Mouse (Mus musculus): Measurements from ENCODE around the gene Ppfibp2. TPM values are rescaled to one million over a fixed set of nuclear protein-coding genes. Genes with fewer than 3 reads are reported as not detected.

Gene Ppfibp2
- polyA plus RNA-seq, 1 experiment from 2014 or later = 13.9 TPM

- no peaks in the 10 kb centered on the region for H3K36me3 ChIP-seq (ENCODE audit: control insufficient read depth, insufficient read depth, low read length)
- H3K4me1 ChIP-seq (ENCODE audit: control insufficient read depth, insufficient read depth, low read length) = no peaks in the 10 kb centered on the region
- H3K27ac ChIP-seq (ENCODE audit: low read length) = no peak overlapping the region
- no peak overlapping the region for H3K9ac ChIP-seq (replicated peaks; ENCODE audit: low read depth, low read length)
- no peaks in the 10 kb centered on the region for H3K27me3 ChIP-seq (ENCODE audit: control insufficient read depth, insufficient read depth, low read length)
- H3K4me2 ChIP-seq (replicated peaks; ENCODE audit: low read depth, low read length) = no peak overlapping the region
- H3K9me3 ChIP-seq (ENCODE audit: control insufficient read depth, low read depth, low read length) = no peaks in the 10 kb centered on the region
- no peak overlapping the region for H3K4me3 ChIP-seq (ENCODE audit: low read depth, low read length)
- ATAC-seq (ENCODE audit: insufficient number of reproducible peaks, insufficient read depth, low FRiP score, low read depth) = no peak
- WGBS = 78% methylated on average over 3 of the region's 3 CpGs
These were observed 2.9 kb downstream of the Ppfibp2 start for GRCm38 (mm10) chr7:107597956-107598355.

GRCm38 (mm10) chr7:107600651-107601050 lies 5.6 kb downstream of the Ppfibp2 start:
- 74% methylated on average over 5 of the region's 5 CpGs for WGBS
- Histone ChIP-seq H3K4me3 (ENCODE audit: low read depth, low read length) (no peak overlapping the region), H3K4me1 (ENCODE audit: control insufficient read depth, insufficient read depth, low read length) (no peaks in the 10 kb centered on the region), H3K36me3 (ENCODE audit: control insufficient read depth, insufficient read depth, low read length) (no peaks in the 10 kb centered on the region), H3K4me2 (replicated peaks; ENCODE audit: low read depth, low read length) (no peak overlapping the region), H3K9me3 (ENCODE audit: control insufficient read depth, low read depth, low read length) (no peaks in the 10 kb centered on the region), H3K27ac (ENCODE audit: low read length) (no peak overlapping the region), H3K9ac (replicated peaks; ENCODE audit: low read depth, low read length) (no peak overlapping the region), H3K27me3 (ENCODE audit: control insufficient read depth, insufficient read depth, low read length) (no peaks in the 10 kb centered on the region)
- no peak for ATAC-seq (ENCODE audit: insufficient number of reproducible peaks, insufficient read depth, low FRiP score, low read depth)

GRCm38 (mm10) chr7:107602505-107602904 lies 7.5 kb downstream of the Ppfibp2 start:
- Histone ChIP-seq H3K9me3 (ENCODE audit: control insufficient read depth, low read depth, low read length) (no peaks in the 10 kb centered on the region), H3K4me3 (ENCODE audit: low read depth, low read length) (no peak overlapping the region), H3K27me3 (ENCODE audit: control insufficient read depth, insufficient read depth, low read length) (no peaks in the 10 kb centered on the region), H3K27ac (ENCODE audit: low read length) (no peak overlapping the region), H3K4me1 (ENCODE audit: control insufficient read depth, insufficient read depth, low read length) (no peaks in the 10 kb centered on the region), H3K9ac (replicated peaks; ENCODE audit: low read depth, low read length) (no peak overlapping the region), H3K36me3 (ENCODE audit: control insufficient read depth, insufficient read depth, low read length) (no peaks in the 10 kb centered on the region), H3K4me2 (replicated peaks; ENCODE audit: low read depth, low read length) (no peak overlapping the region)
- 70% methylated on average over 4 of the region's 4 CpGs for WGBS
- ATAC-seq (ENCODE audit: insufficient number of reproducible peaks, insufficient read depth, low FRiP score, low read depth) = no peak

GRCm38 (mm10) chr7:107602913-107603312 lies 7.9 kb downstream of the Ppfibp2 start:
- no peaks in the 10 kb centered on the region for H3K27me3 ChIP-seq (ENCODE audit: control insufficient read depth, insufficient read depth, low read length)
- H3K9me3 ChIP-seq (ENCODE audit: control insufficient read depth, low read depth, low read length) = no peaks in the 10 kb centered on the region
- no peak overlapping the region for H3K4me2 ChIP-seq (replicated peaks; ENCODE audit: low read depth, low read length)
- no peaks in the 10 kb centered on the region for H3K36me3 ChIP-seq (ENCODE audit: control insufficient read depth, insufficient read depth, low read length)
- no peak overlapping the region for H3K9ac ChIP-seq (replicated peaks; ENCODE audit: low read depth, low read length)
- no peak overlapping the region for H3K27ac ChIP-seq (ENCODE audit: low read length)
- H3K4me3 ChIP-seq (ENCODE audit: low read depth, low read length) = no peak overlapping the region
- no peak for ATAC-seq (ENCODE audit: insufficient number of reproducible peaks, insufficient read depth, low FRiP score, low read depth)
- no peaks in the 10 kb centered on the region for H3K4me1 ChIP-seq (ENCODE audit: control insufficient read depth, insufficient read depth, low read length)
- WGBS = 72% methylated on average over 6 of the region's 6 CpGs

GRCm38 (mm10) chr7:107607766-107608165 lies 12.8 kb downstream of the Ppfibp2 start:
- ATAC-seq (ENCODE audit: insufficient number of reproducible peaks, insufficient read depth, low FRiP score, low read depth) = no peak
- Histone ChIP-seq H3K4me1 (ENCODE audit: control insufficient read depth, insufficient read depth, low read length) (no peaks in the 10 kb centered on the region), H3K9me3 (ENCODE audit: control insufficient read depth, low read depth, low read length) (no peaks in the 10 kb centered on the region), H3K4me3 (ENCODE audit: low read depth, low read length) (no peak overlapping the region), H3K27ac (ENCODE audit: low read length) (no peak overlapping the region), H3K27me3 (ENCODE audit: control insufficient read depth, insufficient read depth, low read length) (no peaks in the 10 kb centered on the region), H3K4me2 (replicated peaks; ENCODE audit: low read depth, low read length) (no peak overlapping the region), H3K9ac (replicated peaks; ENCODE audit: low read depth, low read length) (no peak overlapping the region), H3K36me3 (ENCODE audit: control insufficient read depth, insufficient read depth, low read length) (no peaks in the 10 kb centered on the region)
- WGBS = 84% methylated on average over 1 of the region's 1 CpGs

GRCm38 (mm10) chr7:107609622-107610255 lies 14.7 kb downstream of the Ppfibp2 start:
- Histone ChIP-seq H3K4me1 (ENCODE audit: control insufficient read depth, insufficient read depth, low read length) (no peaks in the 10 kb centered on the region), H3K27ac (ENCODE audit: low read length) (no peak overlapping the region), H3K9me3 (ENCODE audit: control insufficient read depth, low read depth, low read length) (no peaks in the 10 kb centered on the region), H3K36me3 (ENCODE audit: control insufficient read depth, insufficient read depth, low read length) (no peaks in the 10 kb centered on the region), H3K9ac (replicated peaks; ENCODE audit: low read depth, low read length) (no peak overlapping the region), H3K4me2 (replicated peaks; ENCODE audit: low read depth, low read length) (no peak overlapping the region), H3K4me3 (ENCODE audit: low read depth, low read length) (no peak overlapping the region), H3K27me3 (ENCODE audit: control insufficient read depth, insufficient read depth, low read length) (no peaks in the 10 kb centered on the region)
- WGBS = 91% methylated on average over 2 of the region's 2 CpGs
- no peak for ATAC-seq (ENCODE audit: insufficient number of reproducible peaks, insufficient read depth, low FRiP score, low read depth)

- Histone ChIP-seq H3K36me3 (ENCODE audit: control insufficient read depth, insufficient read depth, low read length) (no peaks in the 10 kb centered on the region), H3K4me3 (ENCODE audit: low read depth, low read length) (no peak overlapping the region), H3K27ac (ENCODE audit: low read length) (no peak overlapping the region), H3K9ac (replicated peaks; ENCODE audit: low read depth, low read length) (no peak overlapping the region), H3K4me1 (ENCODE audit: control insufficient read depth, insufficient read depth, low read length) (no peaks in the 10 kb centered on the region), H3K27me3 (ENCODE audit: control insufficient read depth, insufficient read depth, low read length) (no peaks in the 10 kb centered on the region), H3K4me2 (replicated peaks; ENCODE audit: low read depth, low read length) (no peak overlapping the region), H3K9me3 (ENCODE audit: control insufficient read depth, low read depth, low read length) (no peaks in the 10 kb centered on the region)
- ATAC-seq (ENCODE audit: insufficient number of reproducible peaks, insufficient read depth, low FRiP score, low read depth) = no peak
- WGBS = 82% methylated on average over 5 of the region's 5 CpGs
These were observed 15.9 kb downstream of the Ppfibp2 start for GRCm38 (mm10) chr7:107610880-107611279.

GRCm38 (mm10) chr7:107618028-107618992 lies 23.3 kb downstream of the Ppfibp2 start:
- Histone ChIP-seq H3K4me3 (ENCODE audit: low read depth, low read length) (no peak overlapping the region), H3K9me3 (ENCODE audit: control insufficient read depth, low read depth, low read length) (no peaks in the 10 kb centered on the region), H3K27me3 (ENCODE audit: control insufficient read depth, insufficient read depth, low read length) (no peaks in the 10 kb centered on the region), H3K4me1 (ENCODE audit: control insufficient read depth, insufficient read depth, low read length) (no peaks in the 10 kb centered on the region), H3K9ac (replicated peaks; ENCODE audit: low read depth, low read length) (no peak overlapping the region), H3K27ac (ENCODE audit: low read length) (no peak overlapping the region), H3K36me3 (ENCODE audit: control insufficient read depth, insufficient read depth, low read length) (no peaks in the 10 kb centered on the region), H3K4me2 (replicated peaks; ENCODE audit: low read depth, low read length) (no peak overlapping the region)
- 31% methylated on average over 10 of the region's 11 CpGs for WGBS
- ATAC-seq (ENCODE audit: insufficient number of reproducible peaks, insufficient read depth, low FRiP score, low read depth) = peak; percentile 33; the same call in 1 of the 2 replicates

All from stomach, embryonic 14.5 days (tissue).